Mouse (Mus musculus) cerebellum, adult 2 months (tissue): ENCODE data around the gene Cript. TPM values are rescaled to one million over a fixed set of nuclear protein-coding genes. Genes with fewer than 3 reads are reported as not detected.
A peak's percentile ranks its signal among the peaks of the same experiment; 100 is the strongest.

Experiments used
- DNase-seq, 2 experiments: peaks; one replicate each; pipeline ENCODE4 v3.0.0; 2021
- H3K27ac ChIP-seq: fragments of 200-500 bp; 2 replicates; pipeline ENCODE4 v1.5.1; 2012; ENCODE audit warnings: low read length, control low read depth, inconsistent platforms; ENCODE audit not compliant: insufficient read depth
- H3K27me3 ChIP-seq: fragments of 200-500 bp; 2 replicates; pipeline ENCODE4 v1.6.1; 2012; ENCODE audit warnings: inconsistent platforms, mild to moderate bottlenecking, low read length, moderate library complexity; ENCODE audit not compliant: control insufficient read depth, insufficient read depth
- H3K4me1 ChIP-seq: fragments of 200-500 bp; 2 replicates; pipeline ENCODE4 v1.6.1; 2011; ENCODE audit warnings: low read length; ENCODE audit not compliant: control insufficient read depth, insufficient read depth
- H3K4me3 ChIP-seq: fragments of 200-500 bp; replicated peaks from 2 replicates; pipeline ENCODE3; 2011; ENCODE audit warnings: mild to moderate bottlenecking, low read depth, low read length, control low read depth; ENCODE audit not compliant: insufficient read depth
- CTCF ChIP-seq: fragments of 200-500 bp; IDR thresholded peaks from 2 replicates; pipeline ENCODE4 v1.5.1; 2011; ENCODE audit warnings: low read depth, mild to moderate bottlenecking, control low read depth, low read length, moderate library complexity, borderline replicate concordance; ENCODE audit not compliant: insufficient read depth
- POLR2A ChIP-seq: fragments of 200-500 bp; IDR thresholded peaks from 2 replicates; pipeline ENCODE4 v1.6.1; 2011; ENCODE audit warnings: low read length, control low read depth, borderline replicate concordance; ENCODE audit not compliant: insufficient read depth
- WGBS: fragments of 180-500 bp; shearing (Covaris S2); methylation state at CpG from one replicate; pipeline ENCODE4 v1.1.7; 2018; 5-methylcytosine and 5-hydroxymethylcytosine counted together
- polyA plus RNA-seq: library from polyadenylated mRNA; depleted of rRNA; stranded (reverse); fragments of >200 nt; gene quantifications from 2 replicates; pipeline ENCODE4 v1.2.3, GENCODE M21; 2012

The Cript gene
- polyA plus RNA-seq, 1 experiment = 86.6 TPM

GRCm38 (mm10) chr17:87051652-87052051, 26.3 kb downstream of the Cript start:
- Histone ChIP-seq H3K27me3 (no peaks in the 10 kb centered on the region), H3K4me1 (no peaks in the 10 kb centered on the region), H3K27ac (no peak overlapping the region), H3K4me3 (no peak overlapping the region)
- 97% methylated on average over 1 of the region's 1 CpGs for WGBS
- TF ChIP-seq POLR2A (no peak), CTCF (no peak)
- no peak for DNase-seq

DNA sequence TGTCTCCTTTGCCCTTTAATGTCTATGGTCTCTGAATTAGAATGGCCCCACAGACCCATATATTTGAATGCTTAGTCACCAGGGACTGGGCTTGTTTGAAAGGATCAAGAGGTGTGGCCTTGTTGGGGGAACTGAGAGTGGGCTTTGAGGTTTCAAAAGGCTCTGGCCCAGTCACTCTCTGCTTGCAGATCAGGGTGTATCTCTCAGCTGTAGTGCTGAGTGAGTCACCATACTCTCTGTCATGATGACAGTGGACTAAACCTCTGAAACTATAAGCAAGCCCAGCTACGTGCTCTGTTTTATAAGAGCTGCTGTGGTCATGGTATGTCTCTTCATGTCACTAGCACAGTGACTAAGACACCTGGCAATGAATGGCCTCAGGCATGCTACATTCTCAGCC, 27.1 kb downstream of the Cript start:
- no peak for DNase-seq
- TF ChIP-seq POLR2A (no peak), CTCF (no peak)
- WGBS = 100% methylated on average over 1 of the region's 1 CpGs
- no peak overlapping the region for H3K4me3 ChIP-seq
- H3K4me1 ChIP-seq = no peaks in the 10 kb centered on the region
- no peak overlapping the region for H3K27ac ChIP-seq
- no peaks in the 10 kb centered on the region for H3K27me3 ChIP-seq

DNA sequence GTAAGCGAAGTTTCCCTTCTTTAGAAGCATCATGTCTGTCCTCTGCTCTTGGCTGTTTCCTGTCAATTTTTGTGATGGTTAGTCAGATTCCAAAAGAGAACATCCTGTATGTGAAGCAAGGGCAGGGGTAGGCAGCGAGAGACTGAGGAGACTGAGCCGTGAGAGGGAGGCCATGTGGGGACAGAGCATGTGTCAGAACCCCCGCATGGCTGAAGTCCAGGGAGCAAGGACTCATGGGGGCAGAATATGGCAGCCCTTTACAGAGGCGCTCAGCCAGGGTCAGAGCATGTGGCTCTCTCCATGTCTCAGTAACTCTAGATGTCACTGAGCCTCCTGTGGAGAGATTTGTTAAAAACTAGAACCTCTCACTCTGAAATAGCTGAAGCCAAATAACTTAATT, 28.6 kb downstream of the Cript start:
- Histone ChIP-seq H3K27me3 (no peaks in the 10 kb centered on the region), H3K4me1 (no peaks in the 10 kb centered on the region), H3K4me3 (no peak overlapping the region), H3K27ac (no peak overlapping the region)
- TF ChIP-seq POLR2A (no peak), CTCF (no peak)
- no peak for DNase-seq
- WGBS = 45% methylated on average over 5 of the region's 5 CpGs

DNA sequence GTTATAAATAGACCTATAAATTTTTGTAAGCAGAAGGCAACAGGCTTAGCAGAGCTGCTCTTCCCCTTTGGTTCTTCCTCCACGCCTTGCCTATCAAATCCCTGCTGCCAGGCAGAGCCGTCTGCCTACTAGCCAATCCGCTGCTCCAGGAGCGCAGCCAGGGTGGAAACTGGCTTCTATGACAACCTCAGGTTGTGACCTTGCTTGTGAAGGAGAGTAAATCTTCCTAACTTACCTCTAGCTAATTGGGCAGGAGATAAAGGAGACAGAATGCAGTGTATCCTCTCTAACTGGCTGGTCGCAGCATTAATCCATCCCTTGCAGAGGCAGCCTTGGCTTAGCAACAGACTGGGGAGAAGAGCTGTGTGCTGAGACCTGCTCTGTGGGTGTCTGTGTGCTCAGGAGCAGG, 29.7 kb downstream of the Cript start:
- no peak overlapping the region for H3K4me3 ChIP-seq
- WGBS = 44% methylated on average over 5 of the region's 5 CpGs
- no peak for TF ChIP-seq CTCF
- no peak for TF ChIP-seq POLR2A
- peak in 1 of 2 experiments; percentile 34 for DNase-seq
- H3K27ac ChIP-seq = no peak overlapping the region
- no peaks in the 10 kb centered on the region for H3K4me1 ChIP-seq
- H3K27me3 ChIP-seq = no peaks in the 10 kb centered on the region

DNA sequence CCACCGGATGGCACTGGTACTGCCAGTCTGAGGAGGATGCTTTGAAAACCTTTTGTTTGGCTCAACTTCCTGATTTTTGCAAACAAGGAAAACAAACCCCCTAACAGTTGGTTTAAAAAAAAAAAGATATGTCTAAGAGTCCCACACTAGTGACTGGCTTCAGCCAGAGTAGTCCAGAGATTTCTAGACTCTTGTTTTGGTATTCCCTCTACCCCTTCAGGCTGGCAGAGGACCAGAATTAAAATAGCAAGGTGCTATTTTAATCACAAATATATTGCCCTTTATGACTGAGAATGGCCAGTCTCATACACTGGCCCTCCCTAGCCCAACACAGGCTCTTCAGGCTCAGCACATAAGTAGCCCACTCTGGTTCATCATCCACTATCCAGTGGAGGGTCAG, 30.3 kb downstream of the Cript start:
- H3K27me3 ChIP-seq = no peaks in the 10 kb centered on the region
- DNase-seq = no peak
- H3K4me1 ChIP-seq = no peaks in the 10 kb centered on the region
- H3K27ac ChIP-seq = no peak overlapping the region
- 61% methylated on average over 1 of the region's 1 CpGs for WGBS
- no peak overlapping the region for H3K4me3 ChIP-seq
- TF ChIP-seq CTCF (no peak), POLR2A (no peak)

DNA sequence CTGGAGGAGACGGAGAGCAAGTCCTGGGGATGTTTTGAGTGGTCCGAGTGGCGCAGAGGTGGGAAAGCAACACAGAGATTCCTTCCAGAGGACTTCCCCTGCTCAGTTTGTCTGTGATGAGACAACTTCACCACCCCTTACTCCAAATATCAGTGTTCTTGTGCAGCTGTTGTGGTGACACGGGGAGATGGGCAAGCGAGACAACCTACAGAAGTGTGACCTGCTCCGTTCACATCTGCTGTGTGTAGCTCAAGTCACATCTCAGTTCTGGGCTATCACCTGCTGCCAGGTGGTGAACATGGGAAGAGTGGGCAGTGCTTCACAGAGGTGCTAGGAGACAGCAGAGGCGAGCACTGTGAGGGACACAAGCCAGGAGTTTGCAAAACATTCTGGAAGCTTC, 31.4 kb downstream of the Cript start:
- no peaks in the 10 kb centered on the region for H3K4me1 ChIP-seq
- 80% methylated on average over 7 of the region's 7 CpGs for WGBS
- no peak for TF ChIP-seq POLR2A
- TF ChIP-seq CTCF = no peak
- no peaks in the 10 kb centered on the region for H3K27me3 ChIP-seq
- no peak for DNase-seq
- no peak overlapping the region for H3K27ac ChIP-seq
- no peak overlapping the region for H3K4me3 ChIP-seq

DNA sequence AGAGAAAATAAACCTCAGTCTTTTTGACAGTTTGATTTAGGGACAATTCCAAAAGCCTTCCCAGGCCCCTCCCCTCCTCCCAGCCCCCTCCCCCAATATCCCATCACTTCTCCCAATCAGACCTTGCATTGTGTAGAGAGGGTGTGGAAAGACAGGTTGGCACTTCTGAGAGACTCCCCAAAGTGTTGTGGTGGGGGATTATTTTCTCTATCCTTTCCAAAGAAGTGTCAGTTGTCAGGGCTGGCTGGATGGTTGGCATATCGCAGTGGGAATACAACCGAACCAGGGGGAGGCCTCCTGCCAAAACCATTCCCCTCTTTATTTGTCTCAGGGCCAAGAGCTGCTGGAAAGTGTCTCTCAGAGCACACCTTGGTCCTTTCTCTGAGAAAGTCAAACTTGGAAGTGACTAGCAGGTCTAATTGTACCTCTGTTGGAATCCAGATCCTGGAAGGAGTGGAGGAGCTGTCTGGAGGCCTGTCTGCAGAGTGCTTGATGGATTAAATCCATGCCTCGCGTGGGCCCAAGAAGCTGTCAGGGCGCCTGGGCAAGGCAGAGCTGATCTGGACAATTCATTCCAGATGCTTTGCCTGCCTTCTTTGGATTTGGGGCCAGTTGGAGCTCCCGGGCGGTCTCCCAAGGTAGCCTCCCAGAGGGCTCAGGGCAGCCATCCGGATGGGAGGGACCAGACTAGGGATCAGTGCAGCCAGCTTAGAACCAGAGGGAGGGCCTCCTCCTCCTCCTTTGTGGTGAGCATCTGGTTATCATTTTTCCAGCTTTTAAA, 32.3 kb downstream of the Cript start:
- Histone ChIP-seq H3K4me3 (no peak overlapping the region), H3K4me1 (no peaks in the 10 kb centered on the region), H3K27me3 (no peaks in the 10 kb centered on the region), H3K27ac (no peak overlapping the region)
- WGBS = 34% methylated on average over 8 of the region's 8 CpGs
- TF ChIP-seq CTCF (no peak), POLR2A (no peak)
- no peak for DNase-seq

- DNase-seq = peak; percentile 34 to 49
- H3K4me1 ChIP-seq = no peaks in the 10 kb centered on the region
- WGBS = 86% methylated on average over 9 of the region's 9 CpGs
- no peak overlapping the region for H3K4me3 ChIP-seq
- TF ChIP-seq CTCF = no peak
- no peak for TF ChIP-seq POLR2A
- no peaks in the 10 kb centered on the region for H3K27me3 ChIP-seq
- H3K27ac ChIP-seq = no peak overlapping the region
These were observed 37.3 kb downstream of the Cript start for GRCm38 (mm10) chr17:87062639-87063038.
